8 mouse cellular contexts compared by ENCODE assay signal in the genomic region with DNA sequence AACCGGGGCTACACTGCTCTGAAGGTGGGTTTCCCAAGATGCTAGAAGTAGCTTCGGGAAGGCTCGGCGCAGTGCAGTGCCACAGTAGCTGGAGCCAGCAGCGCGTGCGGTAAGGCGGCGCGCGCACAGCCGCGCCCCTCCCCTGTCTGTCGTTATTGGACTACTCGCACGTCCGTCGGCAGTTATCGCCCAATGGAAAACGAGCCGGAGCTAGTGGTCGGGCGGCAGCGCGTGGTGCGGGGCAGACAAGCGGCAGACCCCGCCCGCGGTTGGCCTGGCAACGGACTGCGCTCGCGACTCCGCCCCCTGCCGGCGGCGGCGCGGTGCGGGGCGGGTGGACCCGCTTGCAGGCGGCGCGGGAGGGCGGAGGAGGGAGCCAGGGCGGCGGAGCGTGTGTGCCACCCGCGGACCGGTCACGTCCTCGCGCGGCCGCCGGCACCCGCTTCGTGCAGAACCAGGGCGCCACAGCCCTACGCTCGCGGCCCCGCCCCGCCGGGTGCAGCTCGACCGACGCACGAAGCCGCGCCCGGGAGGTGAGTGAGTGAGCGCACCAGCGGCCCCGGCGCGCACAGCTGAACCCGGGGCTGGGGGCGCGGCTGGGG. TPM values are rescaled to one million over a fixed set of nuclear protein-coding genes. Genes with fewer than 3 reads are reported as not detected.
A peak's percentile ranks its signal among the peaks of the same experiment; 100 is the strongest.
DNase-seq lines count a peak whose midpoint lies in the region; ATAC-seq lines count a peak whose summit lies in the region.

TSS of gene Gnaz (plus strand) at position 328 of the 602 bp plus-strand sequence.

- no peaks in the 10 kb centered on the region for H3K36me3 ChIP-seq in intestine, embryonic 15.5 days

- H3K4me1 ChIP-seq in intestine, embryonic 15.5 days (replicated peaks) = peaks cover 14% of the 10 kb centered on the region

- intact Hi-C loops in left cerebral cortex, postnatal 14 days (cut with DNase I) = loop anchor here (5.0 kb wide), 1 partner anchor 55 kb away; no protein-coding TSS in a partner anchor

- no peak within 1 kb of the TSS for H3K27ac ChIP-seq in intestine, embryonic 15.5 days

- ATAC-seq in intestine, embryonic 15.5 days = peak; percentile 99

- peak within 1 kb of the TSS; percentile 69 for H3K4me3 ChIP-seq in intestine, embryonic 15.5 days (replicated peaks)

- peak within 1 kb of the TSS; percentile 97 for H3K4me2 ChIP-seq in intestine, embryonic 15.5 days (replicated peaks)

- peak; percentile 99 for DNase-seq in adrenal gland, adult 2 months
- DNase-seq in embryo, embryonic 11 days = peak; percentile 99
- DNase-seq in gastrocnemius, postnatal 4 days (ENCODE audit: low spot score in 2 of 2) = peak; percentile 89 to 94
- DNase-seq in left cerebral cortex, postnatal 14 days (ENCODE audit: low spot score in 2 of 2) = peak; percentile 99
- peak; percentile 98 for DNase-seq in mesoderm, embryonic 11.5 days (ENCODE audit: low read depth, low spot score)
- peak; percentile 100 for DNase-seq in right cerebral cortex, postnatal 25 days
- DNase-seq in urinary bladder, postnatal 36 days (ENCODE audit: low spot score in 2 of 2) = peak; percentile 95

- H3K27me3 ChIP-seq in intestine, embryonic 15.5 days (replicated peaks) = peaks cover 22% of the 10 kb centered on the region

- WGBS in intestine, embryonic 15.5 days = under 1% methylated on average over 83 of the region's 83 CpGs

- peak within 1 kb of the TSS; percentile 52 for H3K9ac ChIP-seq in intestine, embryonic 15.5 days

- no peaks in the 10 kb centered on the region for H3K9me3 ChIP-seq in intestine, embryonic 15.5 days

RNA-seq across cellular contexts. Expression of gene Gnaz, which starts in this region (rescaled TPM):
- 1 to 10 TPM; 2.3 to 8.2 TPM for total RNA-seq in adrenal gland, adult 2 months (2021)
- polyA plus RNA-seq in adrenal gland, adult 2 months (2012; rRNA removed) = 2.4 and 7.4 TPM in 2 replicates
- 1 to 10 TPM in 1 of 2 experiments, under 1 TPM in 1; 0.75 to 1.5 TPM for total RNA-seq in gastrocnemius, postnatal 4 days (2021)
- 3.5 and 3.6 TPM in 2 replicates for polyA plus RNA-seq in intestine, embryonic 15.5 days (2015; fragmentation: Nextera tagmentation; extraction: Ambion mirVana)
- total RNA-seq in left cerebral cortex, postnatal 14 days (2021) = 100 to 1,000 TPM; 159 to 164 TPM

Comparison
In these comparisons a context has a peak if more than half of its experiments do, and no peak if none do; other contexts are left out.
1. RNA of gene Gnaz (total RNA-seq): 159 to 164 TPM in left cerebral cortex, postnatal 14 days; 2.3 to 8.2 TPM in adrenal gland, adult 2 months and 0.75 to 1.5 TPM in gastrocnemius, postnatal 4 days; every median in the first group is over 10 times any median in the second.
2. Peak in every context shown above with its lines, with median percentiles within 50 percentile points of each other: DNase-seq.